Mouse (Mus musculus) heart, postnatal 14 days (tissue): Measurements from ENCODE around the gene Mki67. TPM values are rescaled to one million over a fixed set of nuclear protein-coding genes. Genes with fewer than 3 reads are reported as not detected.

Experiments
- total RNA-seq, 2 experiments: library from RNA; stranded (reverse); gene quantifications; 2 replicates each; pipeline ENCODE4 v1.2.3; 2021

The Mki67 gene
- total RNA-seq, 2 experiments from 2014 or later = 10.0 to 18.6 TPM

Other genes with a start within 250 kb of the Mki67 start
- not detected for gene Clrn3, start 187.7 kb downstream of the Mki67 start, total RNA-seq
- 1 to 10 TPM; 4.1 to 4.4 TPM for gene Ptpre, start 178.9 kb downstream of the Mki67 start, total RNA-seq